ENCODE assay signal across 32 mouse cellular contexts in genomic region chr4:118257977-118258376, GRCm38 (mm10). TPM values are rescaled to one million over a fixed set of nuclear protein-coding genes. Genes with fewer than 3 reads are reported as not detected.
DNase-seq lines count a peak whose midpoint lies in the region; ATAC-seq lines count a peak whose summit lies in the region.
"Had no signal": no experiment of that assay in that cellular context is flagged by ENCODE, and none has a peak within 500 bp of the region (broad histone marks: within the 10 kb centered on the region; RNA-seq: fewer than 3 reads in every experiment).

No protein-coding gene starts in this region.

- DNase-seq in forebrain, embryonic 10.5 days (ENCODE audit: extremely low spot score, low spot score): no peak
- peak; percentile 72 for DNase-seq in kidney, adult 11 months
- peak; percentile 43 to 76 for DNase-seq in kidney, postnatal 25 days
- peak; percentile 44 for DNase-seq in thymus, postnatal 4 days
- no peak for DNase-seq in thymus, postnatal 25 days
- DNase-seq: adrenal gland, adult 2 months; adrenal gland, postnatal 36 days; cerebellum, adult 18-20 months; cerebellum, postnatal 10 days; gastrocnemius, postnatal 25 days; heart, adult 11 months; heart, postnatal 14 days; layer of hippocampus, adult 9-11 months; liver, embryonic 13.5 days; lung, adult 18-20 months; lung, postnatal 4 days; right cerebral cortex, postnatal 25 days had no signal

- no peak for ATAC-seq in forebrain, embryonic 12.5 days (ENCODE audit: low FRiP score)
- no peak for ATAC-seq in kidney, embryonic 16.5 days (ENCODE audit: low FRiP score, low TSS enrichment)
- ATAC-seq in kidney, embryonic 14.5 days (ENCODE audit: low FRiP score, low TSS enrichment): no peak
- ATAC-seq: activated CD4-positive, CD25-positive, alpha-beta regulatory T cell, adult 4 months; forebrain, embryonic 15.5 days; lung, postnatal 0 days; midbrain, embryonic 13.5 days had no signal

- H3K27ac ChIP-seq in forebrain, embryonic 12.5 days: peak overlapping the region; percentile 59; the same call in 1 of the 2 replicates
- H3K27ac ChIP-seq in forebrain, embryonic 10.5 days: no peak overlapping the region
- H3K27ac ChIP-seq in kidney, embryonic 16.5 days (ENCODE audit: low read length): no peak overlapping the region
- no peak overlapping the region for H3K27ac ChIP-seq in kidney, embryonic 14.5 days (ENCODE audit: low read depth, low read length)
- H3K27ac ChIP-seq: hindbrain, embryonic 10.5 days; hindbrain, embryonic 15.5 days; limb, embryonic 15.5 days; liver, embryonic 13.5 days; stomach, embryonic 15.5 days had no signal

- H3K4me3 ChIP-seq in forebrain, embryonic 12.5 days (replicated peaks): no peak overlapping the region
- H3K4me3 ChIP-seq in forebrain, embryonic 10.5 days: no peak overlapping the region
- no peak overlapping the region for H3K4me3 ChIP-seq in kidney, embryonic 16.5 days (ENCODE audit: low read length)
- H3K4me3 ChIP-seq in kidney, embryonic 14.5 days (ENCODE audit: low read length): no peak overlapping the region
- H3K4me3 ChIP-seq: erythroblast, embryonic 14.5 days; forebrain, embryonic 15.5 days; hindbrain, embryonic 10.5 days; hindbrain, embryonic 15.5 days; limb, embryonic 10.5 days; limb, embryonic 15.5 days; liver, embryonic 13.5 days; megakaryocyte, embryonic 14.5 days; midbrain, embryonic 13.5 days; stomach, embryonic 15.5 days had no signal

- WGBS in forebrain, embryonic 12.5 days: 93% methylated on average over 5 of the region's 5 CpGs
- 98% methylated on average over 5 of the region's 5 CpGs for WGBS in forebrain, embryonic 10.5 days
- 81% methylated on average over 5 of the region's 5 CpGs for WGBS in kidney, embryonic 16.5 days
- 81% methylated on average over 5 of the region's 5 CpGs for whole genome bisulfite sequencing in kidney, embryonic 14.5 days

- H3K4me2 ChIP-seq in forebrain, embryonic 12.5 days: no peak overlapping the region
- H3K4me2 ChIP-seq in kidney, embryonic 16.5 days (replicated peaks; ENCODE audit: low read depth, low read length): no peak overlapping the region
- H3K4me2 ChIP-seq in kidney, embryonic 14.5 days (replicated peaks; ENCODE audit: low read depth, low read length): no peak overlapping the region
- H3K4me2 ChIP-seq: forebrain, embryonic 15.5 days; heart, embryonic 11.5 days; hindbrain, embryonic 15.5 days; limb, embryonic 15.5 days; liver, embryonic 13.5 days; midbrain, embryonic 13.5 days; stomach, embryonic 15.5 days had no signal

- no peaks in the 10 kb centered on the region for H3K27me3 ChIP-seq in forebrain, embryonic 12.5 days
- H3K27me3 ChIP-seq in forebrain, embryonic 10.5 days (ENCODE audit: poor library complexity, severe bottlenecking): no peaks in the 10 kb centered on the region
- H3K27me3 ChIP-seq in kidney, embryonic 16.5 days (ENCODE audit: insufficient read depth, low read length): no peaks in the 10 kb centered on the region
- H3K27me3 ChIP-seq in kidney, embryonic 14.5 days (ENCODE audit: control insufficient read depth, insufficient read depth, low read length): no peaks in the 10 kb centered on the region
- H3K27me3 ChIP-seq: forebrain, embryonic 15.5 days; hindbrain, embryonic 15.5 days; limb, embryonic 15.5 days; liver, embryonic 13.5 days; midbrain, embryonic 13.5 days; stomach, embryonic 15.5 days had no signal

- H3K9me3 ChIP-seq in forebrain, embryonic 12.5 days: no peaks in the 10 kb centered on the region
- no peaks in the 10 kb centered on the region for H3K9me3 ChIP-seq in forebrain, embryonic 10.5 days
- no peaks in the 10 kb centered on the region for H3K9me3 ChIP-seq in kidney, embryonic 16.5 days (ENCODE audit: low read length)
- H3K9me3 ChIP-seq in kidney, embryonic 14.5 days (ENCODE audit: control insufficient read depth, low read length): no peaks in the 10 kb centered on the region
- H3K9me3 ChIP-seq: forebrain, embryonic 15.5 days; hindbrain, embryonic 10.5 days; hindbrain, embryonic 15.5 days; limb, embryonic 10.5 days; limb, embryonic 15.5 days; liver, embryonic 13.5 days; megakaryocyte, embryonic 14.5 days; midbrain, embryonic 13.5 days; stomach, embryonic 15.5 days had no signal

- H3K36me3 ChIP-seq in forebrain, embryonic 12.5 days (replicated peaks): peaks cover 44% of the 10 kb centered on the region
- H3K36me3 ChIP-seq in forebrain, embryonic 10.5 days (replicated peaks): peaks cover 80% of the 10 kb centered on the region
- peaks cover 36% of the 10 kb centered on the region for H3K36me3 ChIP-seq in kidney, embryonic 16.5 days (ENCODE audit: insufficient read depth, low read length)
- peaks cover 46% of the 10 kb centered on the region for H3K36me3 ChIP-seq in kidney, embryonic 14.5 days (ENCODE audit: control insufficient read depth, insufficient read depth, low read length)

- peaks cover 50% of the 10 kb centered on the region for H3K4me1 ChIP-seq in forebrain, embryonic 12.5 days
- H3K4me1 ChIP-seq in forebrain, embryonic 10.5 days: peaks cover 51% of the 10 kb centered on the region
- H3K4me1 ChIP-seq in kidney, embryonic 16.5 days (ENCODE audit: insufficient read depth, low read length): peaks cover 43% of the 10 kb centered on the region
- H3K4me1 ChIP-seq in kidney, embryonic 14.5 days (ENCODE audit: control insufficient read depth, insufficient read depth, low read length): peaks cover 32% of the 10 kb centered on the region

- H3K9ac ChIP-seq in forebrain, embryonic 12.5 days: no peak overlapping the region
- no peak overlapping the region for H3K9ac ChIP-seq in kidney, embryonic 16.5 days (replicated peaks; ENCODE audit: low read length)
- no peak overlapping the region for H3K9ac ChIP-seq in kidney, embryonic 14.5 days (ENCODE audit: low read depth, low read length)
- H3K9ac ChIP-seq: forebrain, embryonic 15.5 days; hindbrain, embryonic 15.5 days; limb, embryonic 15.5 days; liver, embryonic 13.5 days; midbrain, embryonic 13.5 days; stomach, embryonic 15.5 days had no signal

RNA-seq across cellular contexts. Expression of gene Ptprf, which starts 33.2 kb away (rescaled TPM):
- polyA plus RNA-seq in forebrain, embryonic 12.5 days (2016; fragmentation: Nextera tagmentation; extraction: Ambion mirVana): 118 and 122 TPM in 2 replicates
- polyA plus RNA-seq in forebrain, embryonic 10.5 days (2016; fragmentation: Nextera tagmentation; extraction: Ambion mirVana): 99.7 and 102 TPM in 2 replicates
- polyA plus RNA-seq in kidney, embryonic 16.5 days (2015; fragmentation: Nextera tagmentation; extraction: Ambion mirVana): 72.6 and 73.7 TPM in 2 replicates
- polyA plus RNA-seq in kidney, embryonic 14.5 days (2014; fragmentation: Nextera tagmentation; extraction: Ambion mirVana): 53.3 and 68.1 TPM in 2 replicates

Comparison
In these comparisons a context has a peak if more than half of its experiments do, and no peak if none do; other contexts are left out.
1. DNase-seq: peak in kidney, adult 11 months (single experiment), kidney, postnatal 25 days (2 of 2) and thymus, postnatal 4 days (single experiment); none in forebrain, embryonic 10.5 days (single experiment) and thymus, postnatal 25 days (single experiment).